Mouse (Mus musculus) CD8-positive naive resting alpha-beta T cell, adult 2 months (primary cell): ENCODE data around the gene Cers4.

Source experiments
- DNase-seq, 2 experiments: peaks; one replicate each; pipeline ENCODE4 v3.0.0; 2022; ENCODE audit warnings: low read depth in 2 of 2, low spot score in 2 of 2

Cers4 gene

GRCm38 (mm10) chr8:4492851-4493685 lies at the start of gene Cers4:
Gene Cers4 (plus strand): TSS chr8:4493026.
- peak; percentile 68 to 79 for DNase-seq

- DNase-seq, result no peak
Observed at GRCm38 (mm10) chr8:4458165-4458564, 34.7 kb upstream of the Cers4 start.

- DNase-seq, result no peak
Observed at GRCm38 (mm10) chr8:4463061-4463460, 29.8 kb upstream of the Cers4 start.

- DNase-seq, result no peak
Observed at GRCm38 (mm10) chr8:4474419-4475187, 18.2 kb upstream of the Cers4 start.

GRCm38 (mm10) chr8:4481154-4481553 lies 11.7 kb upstream of the Cers4 start:
- DNase-seq, result no peak

GRCm38 (mm10) chr8:4481586-4481985 lies 11.2 kb upstream of the Cers4 start:
- DNase-seq, result no peak

GRCm38 (mm10) chr8:4482501-4482900 lies 10.3 kb upstream of the Cers4 start:
- no peak for DNase-seq

GRCm38 (mm10) chr8:4483330-4483729 lies 9.5 kb upstream of the Cers4 start:
- DNase-seq, result no peak

GRCm38 (mm10) chr8:4493686-4494440 lies 1.0 kb downstream of the Cers4 start:
- peak; percentile 26 to 39 for DNase-seq

GRCm38 (mm10) chr8:4495976-4496375 lies 3.1 kb downstream of the Cers4 start:
- DNase-seq, result no peak

GRCm38 (mm10) chr8:4497610-4498009 lies 4.8 kb downstream of the Cers4 start:
- no peak for DNase-seq

- DNase-seq, result no peak
Observed at GRCm38 (mm10) chr8:4505364-4505763, 12.5 kb downstream of the Cers4 start.

GRCm38 (mm10) chr8:4507527-4507926 lies 14.7 kb downstream of the Cers4 start:
- DNase-seq, result no peak

GRCm38 (mm10) chr8:4510824-4511223 lies 18.0 kb downstream of the Cers4 start:
- no peak for DNase-seq

- no peak for DNase-seq
Observed at GRCm38 (mm10) chr8:4511429-4512115, 18.7 kb downstream of the Cers4 start.

- no peak for DNase-seq
Observed at GRCm38 (mm10) chr8:4512116-4512495, 19.3 kb downstream of the Cers4 start.

GRCm38 (mm10) chr8:4516162-4516561 lies 23.3 kb downstream of the Cers4 start:
- DNase-seq, result peak; percentile 28 to 45

- no peak for DNase-seq
Observed at GRCm38 (mm10) chr8:4521472-4521871, 28.6 kb downstream of the Cers4 start.

GRCm38 (mm10) chr8:4523525-4523924 lies 30.7 kb downstream of the Cers4 start:
- no peak for DNase-seq
